Mouse (Mus musculus): ENCODE results near the gene Ccna2.

- TF ChIP-seq CTCF (IDR thresholded peaks at IDR 0.05; ENCODE audit: low read depth, low read length), result no peak
- 0 out of 2 replicates have a peak, but pooled peaks have one; percentile 35 for TF ChIP-seq POLR2A (IDR thresholded peaks at IDR 0.05; ENCODE audit: borderline replicate concordance, low read depth, low read length)
These were observed at the start of gene Ccna2 for GRCm38 (mm10) chr3:36571827-36572378.
